Mouse (Mus musculus) cerebellum, adult 9-10 months (tissue): ENCODE results near the gene Bloc1s6.

Experiments
- DNase-seq: peaks from one replicate; pipeline ENCODE4 v3.0.0; 2022

Bloc1s6 gene

GRCm38 (mm10) chr2:122737894-122738830 is at the start of gene Bloc1s6:
Bloc1s6 (plus strand) TSS chr2:122738503.
- DNase-seq = peak; percentile 92

DNA sequence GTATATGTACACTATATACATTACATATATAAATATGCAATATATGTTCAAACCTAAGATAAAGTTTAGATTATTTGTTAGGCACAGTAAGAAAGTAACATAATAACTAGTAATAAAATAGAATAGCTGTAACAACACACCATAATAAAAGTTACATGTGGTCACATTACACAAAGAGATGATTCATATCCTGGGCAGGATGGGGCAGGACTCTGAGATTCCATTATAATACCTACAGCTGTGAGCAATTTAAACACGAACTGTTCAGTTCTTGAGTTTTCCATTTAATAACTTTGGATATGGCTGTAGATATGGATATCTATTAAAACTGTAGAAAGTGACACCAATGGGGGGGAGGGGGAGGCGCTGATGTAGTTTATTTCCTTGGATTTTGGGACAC is 40.8 kb upstream of the Bloc1s6 start:
- no peak for DNase-seq

GRCm38 (mm10) chr2:122701012-122701411 is 37.3 kb upstream of the Bloc1s6 start:
- peak; percentile 5 for DNase-seq

DNA sequence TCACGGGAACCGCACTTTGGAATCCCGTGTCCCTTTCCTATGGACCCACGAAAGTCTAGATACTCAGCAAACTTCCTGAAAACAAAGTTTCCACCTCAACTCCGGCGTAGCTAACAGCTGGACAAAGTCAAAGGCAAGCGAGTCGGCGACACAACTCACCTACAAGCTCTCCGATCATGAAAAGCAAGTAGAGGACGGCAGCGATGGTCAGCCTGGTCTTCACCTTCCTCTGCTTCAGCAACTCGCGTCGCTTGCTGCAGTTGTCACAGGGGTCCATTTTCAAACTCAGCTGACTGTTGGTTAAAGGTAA is 36.5 kb upstream of the Bloc1s6 start:
- no peak for DNase-seq

DNA sequence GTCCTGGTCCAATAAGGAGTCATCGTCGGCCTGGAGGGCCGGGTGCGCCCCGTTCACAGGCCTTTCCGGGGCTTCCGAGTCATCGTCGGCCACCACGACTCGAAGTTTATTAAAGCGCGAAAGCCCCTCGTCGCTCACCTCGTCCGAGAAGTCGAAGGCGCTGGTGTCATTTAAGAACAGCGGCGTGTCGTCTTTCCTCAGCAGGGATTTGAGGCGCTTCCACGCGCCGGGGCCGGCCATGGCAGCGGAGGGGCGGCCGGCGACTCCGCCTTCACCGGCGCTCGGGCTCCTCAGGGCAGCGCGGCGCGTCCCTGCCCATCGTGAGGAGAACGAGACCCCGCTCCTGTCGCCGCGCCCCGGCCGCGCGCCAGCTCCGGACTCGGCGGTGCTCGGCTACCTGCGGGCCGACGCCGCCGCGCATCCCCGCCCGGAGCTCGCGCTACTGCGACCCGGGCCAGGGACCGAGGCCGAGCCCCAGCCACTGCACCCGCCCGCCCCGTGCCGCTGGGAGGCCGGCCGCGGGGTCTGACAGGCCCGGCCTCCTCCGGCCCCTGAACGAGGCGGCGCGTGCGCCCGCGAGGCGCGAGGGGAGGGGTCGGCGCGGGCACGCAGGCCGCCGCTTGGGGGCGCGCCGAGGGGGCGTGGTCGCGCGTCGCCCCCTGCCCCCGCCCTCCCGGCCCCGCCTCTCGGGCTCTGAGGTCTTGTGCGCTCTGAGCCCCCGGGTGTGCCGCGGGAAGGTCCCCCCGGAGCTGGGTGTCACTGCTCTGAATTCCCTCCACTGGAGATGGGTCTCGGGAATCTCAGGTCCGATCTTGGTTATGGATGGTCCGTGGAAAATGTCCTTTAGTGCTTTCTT is 35.9 kb upstream of the Bloc1s6 start, which contains the start of gene Slc30a4:
TSS of gene Slc30a4 (minus strand) at position 483 of the 856 bp plus-strand sequence.
- peak; percentile 80 for DNase-seq

DNA sequence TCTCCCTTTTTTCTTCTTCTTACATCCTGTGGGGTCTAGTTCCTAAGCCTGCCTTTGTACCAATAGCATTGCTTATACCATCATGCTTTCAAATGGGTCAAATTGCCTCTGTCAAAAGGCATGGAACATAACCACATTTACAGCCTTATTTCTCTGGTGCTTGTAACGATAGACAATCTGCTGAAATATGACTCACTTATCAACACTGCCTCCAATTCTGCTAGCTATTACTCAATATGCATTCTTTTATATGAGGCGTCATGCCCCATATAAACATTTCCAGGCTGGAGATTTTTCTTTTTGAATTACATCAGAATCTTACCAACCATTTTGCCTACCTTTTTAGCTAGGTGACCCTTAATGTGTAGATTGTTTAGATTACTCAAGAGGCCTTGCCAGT is 33.7 kb upstream of the Bloc1s6 start:
- no peak for DNase-seq

GRCm38 (mm10) chr2:122708080-122708479 is 30.2 kb upstream of the Bloc1s6 start:
- no peak for DNase-seq

DNA sequence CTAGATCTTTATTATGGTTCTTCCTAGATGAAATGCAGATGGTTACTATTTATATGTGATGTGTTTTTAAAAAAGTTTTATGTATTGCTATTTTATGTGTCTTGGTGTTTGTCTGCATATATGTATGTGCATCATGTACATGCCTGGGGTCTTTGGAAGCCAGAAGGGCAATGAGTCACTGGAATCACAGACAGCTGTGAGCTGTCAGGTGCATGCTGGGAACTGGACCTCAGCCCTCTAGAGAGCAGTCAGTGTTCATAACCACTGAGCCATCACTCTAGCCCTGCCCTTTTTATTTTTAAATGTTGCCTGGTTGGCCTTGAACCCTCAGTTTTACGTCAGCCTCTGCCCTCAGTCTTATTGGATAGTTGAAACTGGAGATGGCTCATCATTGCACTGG is 29.1 kb upstream of the Bloc1s6 start:
- DNase-seq = no peak

GRCm38 (mm10) chr2:122711911-122712310 is 26.4 kb upstream of the Bloc1s6 start:
- DNase-seq = no peak

DNA sequence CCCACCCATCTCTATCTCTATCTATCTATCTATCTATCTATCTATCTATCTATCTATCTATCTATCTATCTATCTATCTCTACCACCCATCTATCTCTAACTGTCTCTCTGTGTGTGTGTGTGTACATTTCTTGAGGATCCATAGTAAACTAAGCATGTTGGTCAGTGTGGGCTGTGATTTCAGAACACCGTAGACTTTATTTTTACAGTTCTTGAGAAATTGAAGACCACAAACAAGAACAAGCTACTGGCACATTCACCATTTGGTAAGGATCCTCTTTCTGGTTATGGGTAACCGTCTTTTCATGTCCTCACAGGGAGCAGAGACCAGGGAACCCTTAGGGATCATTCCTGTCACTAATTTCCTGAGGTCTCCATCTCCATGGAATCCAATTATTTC is 25.5 kb upstream of the Bloc1s6 start:
- no peak for DNase-seq

DNA sequence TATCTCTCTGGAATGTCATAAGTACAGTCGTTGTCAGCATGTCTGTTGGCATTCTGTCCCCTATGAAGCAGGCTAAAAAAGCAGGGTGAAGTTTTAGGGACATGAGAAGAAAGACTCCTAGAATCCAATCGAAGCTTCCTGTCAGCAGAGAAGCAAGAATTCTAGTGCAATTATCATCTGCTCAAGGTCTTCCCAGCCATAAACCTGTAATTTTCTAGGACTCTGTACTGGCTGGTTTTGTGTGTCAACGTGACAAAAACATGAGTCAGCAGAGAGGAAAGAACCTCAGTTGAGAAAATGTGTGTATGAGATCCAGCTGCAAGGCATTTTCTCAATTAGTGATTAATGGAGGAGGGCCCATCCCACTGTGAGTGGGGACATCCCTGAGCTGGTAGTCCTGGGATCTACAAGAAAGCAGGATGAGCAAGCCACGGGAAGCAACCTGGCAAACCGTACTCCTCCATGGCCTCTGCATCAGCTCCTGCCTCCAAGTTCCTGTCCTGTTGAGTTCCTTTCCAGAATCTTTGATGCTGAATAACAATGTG is 23.1 kb upstream of the Bloc1s6 start:
- DNase-seq = no peak

DNA sequence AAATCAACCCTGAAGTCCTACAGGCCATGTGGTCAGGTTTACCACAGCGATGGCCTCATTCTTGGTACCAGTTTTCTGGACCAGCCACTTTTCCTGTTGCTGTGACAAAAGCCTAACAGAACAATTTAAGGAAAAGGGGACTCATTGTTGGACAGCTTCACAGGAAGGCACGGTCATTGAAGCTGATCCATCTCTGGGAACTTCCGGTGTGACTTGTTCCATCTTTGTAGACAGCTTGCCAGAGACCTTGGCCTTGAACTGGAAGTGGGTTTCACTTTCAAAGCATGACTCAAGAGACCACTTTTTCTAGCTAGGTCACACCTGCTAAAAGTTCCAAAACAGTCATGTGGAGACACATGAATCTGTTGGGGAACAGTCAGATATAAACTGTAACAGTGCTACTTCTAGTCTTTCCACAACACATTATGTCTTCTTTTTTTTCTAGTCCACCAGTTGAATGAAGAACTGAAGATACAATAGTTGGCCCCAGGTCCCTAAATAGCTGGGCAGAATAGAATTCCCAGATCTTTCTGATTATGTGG is 21.9 kb upstream of the Bloc1s6 start:
- DNase-seq = no peak

DNA sequence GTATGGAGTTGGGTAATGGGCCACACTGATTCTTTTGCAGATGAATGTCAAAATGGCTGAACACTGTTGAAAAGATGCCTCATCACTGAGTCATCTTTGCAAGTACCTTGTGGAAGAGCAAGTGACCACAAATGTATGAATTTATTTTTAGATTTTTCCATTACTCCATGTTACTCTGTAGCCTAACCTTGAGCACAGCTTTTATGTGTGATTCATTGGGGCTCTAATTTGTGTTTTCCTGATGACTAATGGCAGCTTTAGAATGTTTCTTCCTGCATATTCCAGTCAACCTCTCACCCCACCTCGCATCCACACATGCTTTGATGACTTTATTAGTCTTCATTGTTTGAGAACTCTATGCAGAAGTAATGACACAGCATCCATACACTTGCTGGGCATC is 19.1 kb upstream of the Bloc1s6 start:
- DNase-seq = no peak

GRCm38 (mm10) chr2:122720564-122720963 is 17.7 kb upstream of the Bloc1s6 start:
- DNase-seq = no peak

GRCm38 (mm10) chr2:122725604-122726003 is 12.7 kb upstream of the Bloc1s6 start:
- DNase-seq = no peak

DNA sequence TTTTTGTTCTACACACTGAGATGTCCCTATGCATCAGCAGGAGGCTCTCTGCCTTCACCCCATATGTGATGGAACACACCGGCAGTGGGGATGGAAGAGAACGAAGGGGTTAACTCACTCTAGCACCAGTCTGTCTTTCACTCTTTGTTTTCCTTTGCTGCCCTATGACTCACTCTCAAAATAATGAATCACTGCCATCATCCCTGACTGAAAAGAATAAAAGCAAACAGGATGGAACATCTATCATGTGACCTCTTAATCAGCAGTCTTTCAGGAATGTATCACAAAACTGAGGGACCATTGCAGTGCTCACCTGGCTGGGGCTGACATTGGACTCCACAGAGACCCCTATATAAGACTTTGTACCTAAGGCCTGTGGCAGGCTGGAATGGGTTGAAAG is 6.8 kb upstream of the Bloc1s6 start:
- DNase-seq = no peak

DNA sequence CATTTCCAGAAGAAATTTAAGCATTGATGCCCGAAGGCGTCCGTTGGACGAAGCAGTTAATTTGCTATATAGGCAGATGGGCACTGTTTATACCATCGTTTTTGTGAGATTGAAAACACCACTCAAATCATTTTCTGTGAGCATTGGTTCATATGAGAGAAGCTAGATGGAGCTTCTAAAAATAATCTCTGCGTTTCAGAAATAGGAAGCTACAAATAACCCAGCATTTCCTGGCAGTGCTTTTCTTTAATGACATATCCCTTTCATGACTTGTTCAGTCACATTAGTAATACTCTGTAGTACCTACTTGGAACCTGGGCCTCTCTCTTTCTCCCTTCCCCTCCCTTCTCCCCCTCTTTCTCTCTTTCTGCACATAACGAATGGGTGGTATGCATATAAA is 720 bp downstream of the Bloc1s6 start:
- peak; percentile 44 for DNase-seq

GRCm38 (mm10) chr2:122746461-122746860 is 8.2 kb downstream of the Bloc1s6 start:
- DNase-seq = no peak

- peak; percentile 82 for DNase-seq
These were observed 15.5 kb downstream of the Bloc1s6 start for GRCm38 (mm10) chr2:122753739-122754343.

GRCm38 (mm10) chr2:122759791-122760190 is 21.5 kb downstream of the Bloc1s6 start:
- peak; percentile 89 for DNase-seq

GRCm38 (mm10) chr2:122762991-122763390 is 24.7 kb downstream of the Bloc1s6 start:
- no peak for DNase-seq

- no peak for DNase-seq
These were observed 26.2 kb downstream of the Bloc1s6 start for GRCm38 (mm10) chr2:122764526-122764925.
